Mouse (Mus musculus) MEL (cell line): ENCODE data around the gene Tmub2. TPM values are rescaled to one million over a fixed set of nuclear protein-coding genes. Genes with fewer than 3 reads are reported as not detected.

ENCODE experiments used
- DNase-seq: peaks from one replicate; pipeline ENCODE4 v3.0.0; 2011; ENCODE audit warnings: low read depth, low spot score
- H3K27ac ChIP-seq: 2 replicates; pipeline ENCODE4 v1.5.1; 2012; ENCODE audit warnings: low read depth, mild to moderate bottlenecking, control low read depth, low read length, moderate library complexity; ENCODE audit not compliant: control insufficient read depth
- H3K27me3 ChIP-seq, 2 experiments: fragments of 150-350 bp in 1 of 2; sonication (generic) in 1 of 2; 2 replicates each; pipeline ENCODE4 v1.6.1; 2012; ENCODE audit warnings: low read length in 2 of 2, mild to moderate bottlenecking in 2 of 2, improper control_type of control experiment in 1 of 2, moderate library complexity in 1 of 2; ENCODE audit not compliant: insufficient read depth in 2 of 2, control insufficient read depth in 1 of 2
- H3K36me3 ChIP-seq, 2 experiments: 2 replicates each; pipeline ENCODE4 v1.6.1; 2012 to 2014; ENCODE audit warnings: low read length in 2 of 2, improper control_type of control experiment in 1 of 2, inconsistent platforms in 1 of 2, mild to moderate bottlenecking in 1 of 2; ENCODE audit not compliant: insufficient read depth in 2 of 2, control insufficient read depth in 1 of 2
- H3K4me1 ChIP-seq, 2 experiments: fragments of 150-350 bp in 1 of 2; sonication (generic) in 1 of 2; 2 replicates each; pipeline ENCODE4 v1.6.1; 2012; ENCODE audit warnings: low read length in 2 of 2, improper control_type of control experiment in 1 of 2, mild to moderate bottlenecking in 1 of 2; ENCODE audit not compliant: insufficient read depth in 2 of 2, control insufficient read depth in 1 of 2
- H3K4me3 ChIP-seq, 2 experiments: fragments of 150-350 bp in 1 of 2; sonication (generic) in 1 of 2; 2 replicates each; pipeline ENCODE4 v1.5.1; 2012; ENCODE audit warnings: low read depth in 2 of 2, low read length in 2 of 2, mild to moderate bottlenecking in 2 of 2, moderate library complexity in 2 of 2, control low read depth in 1 of 2, improper control_type of control experiment in 1 of 2; ENCODE audit not compliant: control insufficient read depth in 1 of 2, insufficient read depth in 1 of 2
- H3K79me2 ChIP-seq: 2 replicates; pipeline ENCODE4 v1.6.1; 2012; ENCODE audit warnings: mild to moderate bottlenecking, low read length, moderate library complexity; ENCODE audit not compliant: control insufficient read depth, poor library complexity, insufficient read depth
- H3K9ac ChIP-seq: 2 replicates; pipeline ENCODE4 v1.6.1; 2012; ENCODE audit warnings: low read depth, mild to moderate bottlenecking, control low read depth, low read length, moderate library complexity; ENCODE audit not compliant: control insufficient read depth, poor library complexity, severe bottlenecking
- H3K9me3 ChIP-seq: fragments of 150-350 bp; sonication (generic); replicated peaks from 2 replicates; pipeline ENCODE4 v1.6.1; 2012; ENCODE audit warnings: mild to moderate bottlenecking, low read length, improper control_type of control experiment, moderate library complexity; ENCODE audit not compliant: insufficient read depth
- BHLHE40 ChIP-seq: IDR thresholded peaks from 2 replicates; pipeline ENCODE4 v1.6.1; 2012; ENCODE audit warnings: low read depth, mild to moderate bottlenecking, inconsistent platforms, low read length, improper control_type of control experiment, borderline replicate concordance
- CHD1 ChIP-seq: IDR thresholded peaks from 2 replicates; pipeline ENCODE4 v1.6.1; 2012; ENCODE audit warnings: low read depth, mild to moderate bottlenecking, inconsistent platforms, low read length, improper control_type of control experiment
- CHD2 ChIP-seq: IDR thresholded peaks from 2 replicates; pipeline ENCODE4 v1.6.1; 2011; ENCODE audit warnings: low read length, improper control_type of control experiment
- E2F4 ChIP-seq: IDR thresholded peaks from 2 replicates; pipeline ENCODE4 v1.6.1; 2011; ENCODE audit warnings: low read depth, low read length, improper control_type of control experiment, borderline replicate concordance
- EP300 ChIP-seq, 2 experiments: IDR thresholded peaks; 2 replicates each; pipeline ENCODE4 v1.6.1; 2011; ENCODE audit warnings: improper control_type of control experiment in 2 of 2, low read length in 2 of 2, low read depth in 1 of 2, mild to moderate bottlenecking in 1 of 2
- ETS1 ChIP-seq: IDR thresholded peaks from 2 replicates; pipeline ENCODE4 v1.6.1; 2012; ENCODE audit warnings: low read depth, mild to moderate bottlenecking, inconsistent platforms, low read length, improper control_type of control experiment, moderate library complexity
- GABPA ChIP-seq: IDR thresholded peaks from 2 replicates; pipeline ENCODE4 v1.6.1; 2012; ENCODE audit warnings: low read depth, mild to moderate bottlenecking, inconsistent platforms, low read length, improper control_type of control experiment, moderate library complexity
- GATA1 ChIP-seq: IDR thresholded peaks from 2 replicates; pipeline ENCODE4 v1.6.1; 2011; ENCODE audit warnings: low read depth, low read length, improper control_type of control experiment
- HCFC1 ChIP-seq: IDR thresholded peaks from 2 replicates; pipeline ENCODE4 v1.6.1; 2012; ENCODE audit warnings: low read depth, mild to moderate bottlenecking, inconsistent platforms, low read length, improper control_type of control experiment, moderate library complexity
- JUND ChIP-seq: IDR thresholded peaks from 2 replicates; pipeline ENCODE4 v1.6.1; 2011; ENCODE audit warnings: low read depth, mild to moderate bottlenecking, improper control_type of control experiment, low read length
- MAFK ChIP-seq: IDR thresholded peaks from 2 replicates; pipeline ENCODE4 v1.6.1; 2011; ENCODE audit warnings: low read depth, mild to moderate bottlenecking, low read length, improper control_type of control experiment, borderline replicate concordance
- MAX ChIP-seq: IDR thresholded peaks from 2 replicates; pipeline ENCODE4 v1.6.1; 2011; ENCODE audit warnings: low read length, improper control_type of control experiment
- MEF2A ChIP-seq: IDR thresholded peaks from 2 replicates; pipeline ENCODE4 v1.6.1; 2014; ENCODE audit warnings: low read depth, mild to moderate bottlenecking, inconsistent platforms, low read length, improper control_type of control experiment; ENCODE audit not compliant: poor library complexity, insufficient replicate concordance, severe bottlenecking; ENCODE audit errors: extremely low read depth
- MYB ChIP-seq: IDR thresholded peaks from 2 replicates; pipeline ENCODE4 v1.6.1; 2011; ENCODE audit warnings: mild to moderate bottlenecking, low read depth, low read length, improper control_type of control experiment
- MYC ChIP-seq: IDR thresholded peaks from 2 replicates; pipeline ENCODE4 v1.6.1; 2011; ENCODE audit warnings: low read depth, mild to moderate bottlenecking, low read length, improper control_type of control experiment, moderate library complexity
- NELFE ChIP-seq: IDR thresholded peaks from 2 replicates; pipeline ENCODE4 v1.6.1; 2011; ENCODE audit warnings: low read depth, low read length, improper control_type of control experiment
- NRF1 ChIP-seq: IDR thresholded peaks from 2 replicates; pipeline ENCODE4 v1.6.1; 2014; ENCODE audit warnings: low read depth, mild to moderate bottlenecking, inconsistent platforms, low read length, improper control_type of control experiment, moderate library complexity; ENCODE audit not compliant: poor library complexity, insufficient read depth, severe bottlenecking
- POLR2A ChIP-seq, 2 experiments: IDR thresholded peaks; 2 replicates each; pipeline ENCODE4 v1.6.1; 2011 to 2012; ENCODE audit warnings: low read length in 2 of 2, mild to moderate bottlenecking in 2 of 2, control low read depth in 1 of 2, improper control_type of control experiment in 1 of 2, low read depth in 1 of 2, moderate library complexity in 1 of 2; ENCODE audit not compliant: control insufficient read depth in 1 of 2, insufficient read depth in 1 of 2, poor library complexity in 1 of 2
- POLR2AphosphoS5 ChIP-seq: IDR thresholded peaks from 2 replicates; pipeline ENCODE4 v1.6.1; 2012; ENCODE audit warnings: low read depth, borderline replicate concordance, mild to moderate bottlenecking, inconsistent platforms, low read length, moderate library complexity, mixed read lengths
- RAD21 ChIP-seq: IDR thresholded peaks from 2 replicates; pipeline ENCODE4 v1.6.1; 2011; ENCODE audit warnings: mild to moderate bottlenecking, low read depth, low read length, improper control_type of control experiment
- RCOR1 ChIP-seq: IDR thresholded peaks from 2 replicates; pipeline ENCODE4 v1.6.1; 2012; ENCODE audit warnings: low read depth, mild to moderate bottlenecking, inconsistent platforms, low read length, improper control_type of control experiment
- SIN3A ChIP-seq: IDR thresholded peaks from 2 replicates; pipeline ENCODE4 v1.6.1; 2012; ENCODE audit warnings: low read length, improper control_type of control experiment, inconsistent platforms
- TAL1 ChIP-seq: IDR thresholded peaks from 2 replicates; pipeline ENCODE4 v1.6.1; 2012; ENCODE audit warnings: mild to moderate bottlenecking, inconsistent platforms, low read length, moderate library complexity, mixed read lengths
- TBP ChIP-seq: IDR thresholded peaks from 2 replicates; pipeline ENCODE4 v1.8.0; 2011; ENCODE audit warnings: low read depth, low read length, improper control_type of control experiment
- TCF12 ChIP-seq: IDR thresholded peaks from 2 replicates; pipeline ENCODE4 v1.6.1; 2014; ENCODE audit warnings: low read depth, mild to moderate bottlenecking, inconsistent platforms, low read length, improper control_type of control experiment, moderate library complexity
- UBTF ChIP-seq: IDR thresholded peaks from 2 replicates; pipeline ENCODE4 v1.6.1; 2012; ENCODE audit warnings: low read depth, mild to moderate bottlenecking, inconsistent platforms, low read length, improper control_type of control experiment, moderate library complexity, borderline replicate concordance; ENCODE audit not compliant: insufficient read depth
- USF1 ChIP-seq: IDR thresholded peaks from 2 replicates; pipeline ENCODE4 v1.6.1; 2014; ENCODE audit warnings: low read depth, mild to moderate bottlenecking, inconsistent platforms, low read length, improper control_type of control experiment, moderate library complexity
- USF2 ChIP-seq, 2 experiments: IDR thresholded peaks; 2 replicates each; pipeline ENCODE4 v1.6.1; 2011 to 2012; ENCODE audit warnings: improper control_type of control experiment in 2 of 2, low read length in 2 of 2, borderline replicate concordance in 1 of 2, inconsistent platforms in 1 of 2, low read depth in 1 of 2, mild to moderate bottlenecking in 1 of 2; ENCODE audit not compliant: insufficient read depth in 1 of 2
- ZC3H11A ChIP-seq: IDR thresholded peaks from 2 replicates; pipeline ENCODE4 v1.6.1; 2012; ENCODE audit warnings: low read depth, mild to moderate bottlenecking, inconsistent platforms, low read length, improper control_type of control experiment
- ZKSCAN1 ChIP-seq: IDR thresholded peaks from 2 replicates; pipeline ENCODE4 v1.6.1; 2012; ENCODE audit warnings: low read depth, mild to moderate bottlenecking, inconsistent platforms, low read length, improper control_type of control experiment, moderate library complexity
- ZMIZ1 ChIP-seq: IDR thresholded peaks from 2 replicates; pipeline ENCODE4 v1.6.1; 2012; ENCODE audit warnings: low read depth, mild to moderate bottlenecking, inconsistent platforms, low read length, improper control_type of control experiment, moderate library complexity
- polyA plus RNA-seq, 2 experiments: library from polyadenylated mRNA; stranded (reverse) in 1 of 2; unstranded in 1 of 2; fragments of >175 nt in 1 of 2; fragments of >200 nt in 1 of 2; gene quantifications; 2 replicates each; pipeline versions ENCODE4 v1.2.1 to v1.2.4; 2012; ENCODE audit warnings: low replicate concordance in 2 of 2, low read depth in 1 of 2; ENCODE audit not compliant: insufficient read length in 2 of 2, insufficient read depth in 1 of 2, missing spikeins in 1 of 2
- total RNA-seq: library from RNA; depleted of rRNA; stranded (reverse); fragments of 300-350 nt; gene quantifications from 2 replicates; pipeline ENCODE4 v1.2.3, GENCODE M21; 2012

The Tmub2 gene
- total and polyA plus RNA-seq, 3 experiments = 29.3 to 40.5 TPM; not detected in 1

DNA sequence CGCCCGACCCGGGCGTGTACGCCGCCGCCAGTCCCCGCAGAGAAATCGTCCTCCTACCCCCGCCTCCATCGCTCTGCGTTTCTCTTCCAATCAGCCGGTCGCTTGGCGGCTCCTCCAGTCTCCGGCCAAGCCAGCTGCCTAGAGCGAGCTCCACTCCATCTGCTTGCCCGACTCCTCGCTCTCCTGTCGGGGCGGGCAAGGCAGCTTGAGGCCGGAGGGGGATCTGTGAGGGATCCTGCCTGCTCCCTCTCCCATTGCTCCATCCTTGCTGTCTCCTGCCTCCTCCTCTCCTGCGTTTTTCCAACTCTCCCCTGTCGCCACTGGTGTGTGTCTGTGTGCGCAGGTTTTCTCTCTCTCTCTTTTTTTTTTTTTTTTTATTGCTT, 34.7 kb downstream of the Tmub2 start, which contains the start of gene Ubtf (continued):
- TF ChIP-seq TAL1 (no peak), NELFE (peak; percentile 28; the same call in 1 of the 2 replicates), E2F4 (0 out of 2 replicates have a peak, but pooled peaks have one; percentile 37), GABPA (no peak), MEF2A (no peak), MAX (no peak), POLR2AphosphoS5 (no peak), ZKSCAN1 (no peak; the same call in 1 of the 2 replicates), HCFC1 (no peak), GATA1 (no peak), ETS1 (peak; percentile 39; the same call in 1 of the 2 replicates), MYC (no peak), EP300 (IDR thresholded peaks at IDR 0.05; ENCODE audit: low read depth in 1 of 2, low read length in 2 of 2) (no peak), USF2 (IDR thresholded peaks at IDR 0.05; ENCODE audit: borderline replicate concordance in 1 of 2, insufficient read depth in 1 of 2, low read depth in 1 of 2, low read length in 2 of 2) (no peak), MAFK (no peak), CHD2 (no peak), CHD1 (peak; percentile 45), RCOR1 (no peak)

DNA sequence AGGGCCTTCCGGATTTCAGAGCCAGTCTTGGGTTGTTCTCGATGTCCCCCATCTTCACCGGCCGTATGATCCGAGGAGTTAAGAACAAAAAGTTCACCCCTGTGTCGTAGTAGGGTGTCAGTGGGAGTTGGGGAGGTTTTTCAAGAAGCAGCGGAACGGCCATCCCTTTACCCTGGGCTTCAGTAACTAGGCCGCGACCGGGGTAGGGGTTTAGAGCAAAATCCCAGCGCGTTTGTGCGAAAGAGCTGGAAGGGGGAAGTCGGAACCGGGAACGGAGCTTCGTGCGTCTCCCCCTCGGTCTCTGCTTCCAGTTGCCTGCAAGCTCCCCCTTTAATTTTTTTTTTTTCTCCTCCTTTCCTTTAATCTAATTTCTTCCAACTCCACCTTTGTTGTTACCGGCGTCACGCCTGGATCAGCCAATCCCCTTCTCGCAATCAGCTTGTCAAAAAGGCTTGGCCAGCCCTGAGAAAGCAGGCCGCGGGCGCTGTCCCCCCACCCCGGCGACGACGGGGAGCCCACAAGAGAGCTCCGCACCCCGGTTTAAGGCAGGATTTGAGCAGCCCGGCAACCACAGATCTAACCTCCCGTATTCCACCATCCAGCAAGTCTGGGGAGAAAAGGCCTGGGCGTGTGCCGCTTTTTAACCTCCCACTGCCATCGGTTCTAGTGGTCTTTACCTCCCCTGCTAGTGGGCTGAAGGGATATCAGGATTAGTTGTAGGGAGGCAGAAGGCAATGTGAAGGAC, 35.4 kb downstream of the Tmub2 start:
- Histone ChIP-seq H3K4me1 (peaks cover 3 to 13% of the 10 kb centered on the region in 2 experiments), H3K9ac (peak overlapping the region; percentile 100), H3K79me2 (peaks cover 47% of the 10 kb centered on the region), H3K36me3 (peaks cover 0 to 12% of the 10 kb centered on the region in 2 experiments; a peak in 2 of 4 replicates), H3K9me3 (no peaks in the 10 kb centered on the region), H3K27me3 (peaks cover 3 to 5% of the 10 kb centered on the region in 2 experiments; a peak in 2 of 4 replicates), H3K27ac (peak overlapping the region; percentile 87), H3K4me3 (peak overlapping the region; percentile 91 to 98)
- DNase-seq = peak; percentile 96
- TF ChIP-seq TCF12 (0 out of 2 replicates have a peak, but pooled peaks have one; percentile 34), CHD2 (0 out of 2 replicates have a peak, but pooled peaks have one; percentile 2), USF1 (no peak), TBP (peak; percentile 97), ZMIZ1 (peak; percentile 94), NRF1 (no peak), RAD21 (no peak), ZC3H11A (no peak), POLR2A (IDR thresholded peaks at IDR 0.05; ENCODE audit: control insufficient read depth in 1 of 2, insufficient read depth in 1 of 2, low read depth in 1 of 2, low read length in 2 of 2, poor library complexity in 1 of 2) (peak; percentile 88 to 99), HCFC1 (peak; percentile 66; the same call in 1 of the 2 replicates), POLR2AphosphoS5 (no peak), MAFK (no peak; the same call in 1 of the 2 replicates), JUND (no peak), NELFE (peak; percentile 92), GABPA (no peak), USF2 (IDR thresholded peaks at IDR 0.05; ENCODE audit: borderline replicate concordance in 1 of 2, insufficient read depth in 1 of 2, low read depth in 1 of 2, low read length in 2 of 2) (no peak), EP300 (IDR thresholded peaks at IDR 0.05; ENCODE audit: low read depth in 1 of 2, low read length in 2 of 2) (peak in 1 of 2 experiments; percentile 19; a peak in 1 of 4 replicates), BHLHE40 (no peak), MEF2A (no peak), MYB (no peak), SIN3A (peak; percentile 71), UBTF (no peak)
